Mouse (Mus musculus) kidney, postnatal 0 days (tissue): ENCODE measurements at regions not wholly inside any gene's neighbourhood (a gene's known extent, or its start where the extent isn't known, plus 50 kb on each side); places are given as distances from the start of the nearest gene placed in this dataset.

ENCODE experiments used
- ATAC-seq: fragments of 200-750 bp; cut with Nextera tagmentation; replicated peaks from 2 replicates; pipeline ENCODE4 v1.8.0; 2017; ENCODE audit warnings: low read depth, moderate number of reproducible peaks, moderate TSS enrichment, moderate library complexity; ENCODE audit not compliant: low FRiP score
- DNase-seq: peaks from one replicate; pipeline ENCODE4 v3.0.0-alpha.2; 2016; ENCODE audit warnings: low spot score
- H3K27ac ChIP-seq: fragments of 300-500 bp; sonication (generic); 2 replicates; pipeline ENCODE4 v1.5.1; 2014; ENCODE audit warnings: mild to moderate bottlenecking
- H3K27me3 ChIP-seq: fragments of 300-500 bp; sonication (generic); 2 replicates; pipeline ENCODE4 v1.6.1; 2014; ENCODE audit warnings: low read length, mixed read lengths; ENCODE audit not compliant: insufficient read depth
- H3K36me3 ChIP-seq: fragments of 300-500 bp; sonication (generic); 2 replicates; pipeline ENCODE4 v1.6.1; 2014; ENCODE audit warnings: low read length, mixed read lengths; ENCODE audit not compliant: insufficient read depth
- H3K4me1 ChIP-seq: fragments of 300-500 bp; sonication (generic); replicated peaks from 2 replicates; pipeline ENCODE4 v1.6.1; 2014; ENCODE audit warnings: antibody characterized with exemption, low read length, mixed read lengths; ENCODE audit not compliant: insufficient read depth
- H3K4me2 ChIP-seq: fragments of 300-500 bp; sonication (generic); 2 replicates; pipeline ENCODE4 v1.6.1; 2014; ENCODE audit warnings: mild to moderate bottlenecking, low read length, moderate library complexity, mixed read lengths
- H3K4me3 ChIP-seq: fragments of 300-500 bp; sonication (generic); replicated peaks from 2 replicates; pipeline ENCODE4 v1.5.1; 2014; ENCODE audit warnings: low read depth, low read length
- H3K9ac ChIP-seq: fragments of 300-500 bp; sonication (generic); 2 replicates; pipeline ENCODE4 v1.6.1; 2014; ENCODE audit warnings: low read depth, low read length
- H3K9me3 ChIP-seq: fragments of 300-500 bp; sonication (generic); replicated peaks from 2 replicates; pipeline ENCODE4 v1.6.1; 2016; ENCODE audit warnings: low read length, inconsistent platforms, mixed read lengths
- CTCF ChIP-seq: IDR thresholded peaks from 2 replicates; pipeline ENCODE4 v1.5.1; 2016; ENCODE audit warnings: antibody characterized with exemption, low read depth, mild to moderate bottlenecking, moderate library complexity
- WGBS: fragments of 180-500 bp; shearing (Covaris S2); extraction: QIAGEN DNeasy Blood & Tissue Kit; methylation state at CpG from one replicate; pipeline ENCODE4 v1.1.7; 2014; 5-methylcytosine and 5-hydroxymethylcytosine counted together

DNA sequence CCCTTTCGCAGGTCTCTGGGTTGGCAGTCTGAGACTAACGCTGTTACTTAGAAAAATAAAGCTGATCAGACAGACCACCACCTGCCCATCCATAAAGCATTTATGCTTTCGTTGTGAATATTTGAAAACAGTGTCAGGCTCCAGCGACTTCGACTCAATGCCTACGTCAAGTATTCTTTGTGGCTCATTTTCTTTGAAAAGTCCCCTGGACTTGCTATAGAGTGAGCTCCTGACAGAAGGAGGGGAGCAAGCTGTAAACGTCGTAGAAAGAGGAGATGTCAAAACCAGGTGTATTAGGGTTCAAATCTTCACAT lies 135.5 kb upstream of the Btg1 start:
- no peak overlapping the region for H3K9ac ChIP-seq
- H3K27me3 ChIP-seq, result no peaks in the 10 kb centered on the region
- no peak for TF ChIP-seq CTCF
- no peaks in the 10 kb centered on the region for H3K4me1 ChIP-seq
- H3K4me3 ChIP-seq, result no peak overlapping the region
- DNase-seq (no peak), ATAC-seq (no peak)
- H3K27ac ChIP-seq, result no peak overlapping the region
- H3K9me3 ChIP-seq, result no peaks in the 10 kb centered on the region
- H3K4me2 ChIP-seq, result no peak overlapping the region
- no peaks in the 10 kb centered on the region for H3K36me3 ChIP-seq
- WGBS, result 56% methylated on average over 8 of the region's 8 CpGs

- Histone ChIP-seq H3K4me2 (no peak overlapping the region), H3K9ac (no peak overlapping the region), H3K27ac (no peak overlapping the region), H3K27me3 (no peaks in the 10 kb centered on the region), H3K9me3 (no peaks in the 10 kb centered on the region), H3K4me1 (no peaks in the 10 kb centered on the region), H3K36me3 (no peaks in the 10 kb centered on the region), H3K4me3 (no peak overlapping the region)
- DNase-seq, result no peak
- TF ChIP-seq CTCF, result no peak
- no peak for ATAC-seq
- WGBS, result 93% methylated on average over 3 of the region's 3 CpGs
Measured at GRCm38 (mm10) chr10:96486724-96487123, 130.1 kb upstream of the Btg1 start.

GRCm38 (mm10) chr10:96493706-96494105 lies 123.1 kb upstream of the Btg1 start:
- H3K9me3 ChIP-seq, result no peaks in the 10 kb centered on the region
- H3K4me1 ChIP-seq, result no peaks in the 10 kb centered on the region
- H3K4me3 ChIP-seq, result no peak overlapping the region
- no peaks in the 10 kb centered on the region for H3K36me3 ChIP-seq
- H3K4me2 ChIP-seq, result no peak overlapping the region
- no peaks in the 10 kb centered on the region for H3K27me3 ChIP-seq
- H3K9ac ChIP-seq, result no peak overlapping the region
- WGBS, result 21% methylated on average over 1 of the region's 1 CpGs
- DNase-seq (no peak), ATAC-seq (no peak)
- TF ChIP-seq CTCF, result no peak
- no peak overlapping the region for H3K27ac ChIP-seq

- ATAC-seq (no peak), DNase-seq (no peak)
- no peak for TF ChIP-seq CTCF
- Histone ChIP-seq H3K4me3 (no peak overlapping the region), H3K27me3 (no peaks in the 10 kb centered on the region), H3K9me3 (no peaks in the 10 kb centered on the region), H3K4me2 (no peak overlapping the region), H3K36me3 (no peaks in the 10 kb centered on the region), H3K4me1 (no peaks in the 10 kb centered on the region), H3K27ac (no peak overlapping the region), H3K9ac (no peak overlapping the region)
- 93% methylated on average over 3 of the region's 3 CpGs for WGBS
Measured at GRCm38 (mm10) chr10:96496700-96497099, 120.1 kb upstream of the Btg1 start.

DNA sequence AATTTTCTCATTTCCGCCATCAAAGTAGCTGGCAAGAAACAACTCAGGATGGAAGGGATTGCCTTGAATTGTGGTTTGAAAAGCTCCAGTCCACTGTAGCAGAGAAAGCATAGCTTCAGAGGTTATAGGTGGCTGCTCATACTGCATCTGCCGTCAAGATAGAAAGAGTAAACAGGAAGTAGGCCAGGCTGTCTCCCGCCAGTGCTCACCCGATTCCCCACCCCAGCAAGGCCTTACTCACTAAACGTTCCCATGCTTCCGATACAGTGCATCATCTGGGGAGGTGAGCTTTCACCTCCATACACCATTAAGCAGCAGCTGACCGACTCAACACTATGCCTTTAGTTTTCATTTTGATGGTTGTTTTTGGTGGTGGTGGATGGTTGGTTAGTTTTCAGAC lies 119.3 kb upstream of the Btg1 start:
- no peaks in the 10 kb centered on the region for H3K27me3 ChIP-seq
- 72% methylated on average over 7 of the region's 7 CpGs for WGBS

GRCm38 (mm10) chr10:96499274-96499673 lies 117.5 kb upstream of the Btg1 start:
- no peaks in the 10 kb centered on the region for H3K36me3 ChIP-seq
- H3K9ac ChIP-seq, result no peak overlapping the region
- WGBS, result 97% methylated on average over 2 of the region's 2 CpGs
- no peak overlapping the region for H3K27ac ChIP-seq
- no peak for TF ChIP-seq CTCF
- H3K27me3 ChIP-seq, result no peaks in the 10 kb centered on the region
- ATAC-seq (no peak), DNase-seq (no peak)
- no peak overlapping the region for H3K4me3 ChIP-seq
- H3K9me3 ChIP-seq, result no peaks in the 10 kb centered on the region
- H3K4me1 ChIP-seq, result no peaks in the 10 kb centered on the region
- no peak overlapping the region for H3K4me2 ChIP-seq

More for the DNA sequence above, 119.3 kb upstream of the Btg1 start:
- ATAC-seq (no peak), DNase-seq (no peak)
- Histone ChIP-seq H3K9me3 (no peaks in the 10 kb centered on the region), H3K4me3 (no peak overlapping the region), H3K36me3 (no peaks in the 10 kb centered on the region), H3K9ac (no peak overlapping the region), H3K4me2 (no peak overlapping the region), H3K4me1 (no peaks in the 10 kb centered on the region), H3K27ac (no peak overlapping the region)
- TF ChIP-seq CTCF, result no peak

- ATAC-seq (no peak), DNase-seq (peak; percentile 22)
- Histone ChIP-seq H3K36me3 (no peaks in the 10 kb centered on the region), H3K9me3 (no peaks in the 10 kb centered on the region), H3K9ac (no peak overlapping the region), H3K4me2 (no peak overlapping the region), H3K27ac (no peak overlapping the region), H3K4me3 (no peak overlapping the region), H3K4me1 (no peaks in the 10 kb centered on the region), H3K27me3 (no peaks in the 10 kb centered on the region)
- TF ChIP-seq CTCF, result no peak
- WGBS, result 53% methylated on average over 4 of the region's 4 CpGs
Measured at GRCm38 (mm10) chr10:96502090-96502728, 114.6 kb upstream of the Btg1 start.
